Mouse (Mus musculus) forebrain, embryonic 15.5 days (tissue): ENCODE results near the gene Nmur1. TPM values are rescaled to one million over a fixed set of nuclear protein-coding genes. Genes with fewer than 3 reads are reported as not detected.
"Not testable (repeated sequence)": the region's sequence is repeated elsewhere in the genome, so short reads cannot be mapped to it uniquely, and the experiment has no call there.

Experiments
- ATAC-seq: fragments of 200-750 bp; cut with Nextera tagmentation; replicated peaks from 2 replicates; pipeline ENCODE4 v1.8.0; 2017; ENCODE audit warnings: mild to moderate bottlenecking, moderate TSS enrichment, moderate library complexity
- H3K27ac ChIP-seq: fragments of 300-500 bp; sonication (generic); replicated peaks from 2 replicates; pipeline ENCODE4 v1.5.1; 2015; ENCODE audit warnings: mild to moderate bottlenecking, inconsistent platforms
- H3K27me3 ChIP-seq: fragments of 300-500 bp; sonication (generic); 2 replicates; pipeline ENCODE4 v1.6.1; 2015; ENCODE audit warnings: inconsistent platforms
- H3K36me3 ChIP-seq: fragments of 300-500 bp; sonication (generic); 2 replicates; pipeline ENCODE4 v1.6.1; 2015; ENCODE audit warnings: mild to moderate bottlenecking, inconsistent platforms
- H3K4me1 ChIP-seq: fragments of 300-500 bp; sonication (generic); 2 replicates; pipeline ENCODE4 v1.6.1; 2015; ENCODE audit warnings: inconsistent platforms
- H3K4me2 ChIP-seq: fragments of 300-500 bp; sonication (generic); replicated peaks from 2 replicates; pipeline ENCODE4 v1.6.1; 2015; ENCODE audit warnings: mild to moderate bottlenecking, inconsistent platforms
- H3K4me3 ChIP-seq: fragments of 300-500 bp; sonication (generic); 2 replicates; pipeline ENCODE4 v1.5.1; 2015; ENCODE audit warnings: mild to moderate bottlenecking, inconsistent platforms
- H3K9ac ChIP-seq: fragments of 300-500 bp; sonication (generic); replicated peaks from 2 replicates; pipeline ENCODE4 v1.6.1; 2015; ENCODE audit warnings: mild to moderate bottlenecking, inconsistent platforms
- H3K9me3 ChIP-seq: fragments of 300-500 bp; sonication (generic); 2 replicates; pipeline ENCODE4 v1.6.1; 2016; ENCODE audit warnings: inconsistent platforms
- WGBS: fragments of 180-500 bp; shearing (Covaris S2); methylation state at CpG from one replicate; pipeline ENCODE4 v1.1.7; 2015; ENCODE audit warnings: mixed read lengths; 5-methylcytosine and 5-hydroxymethylcytosine counted together
- polyA plus RNA-seq: library from polyadenylated mRNA; unstranded; fragments of >200 nt; fragmentation: Nextera tagmentation; extraction: Ambion mirVana; gene quantifications from 2 replicates; pipeline ENCODE4 v1.2.1, GENCODE M21; 2015

Gene Nmur1
- polyA plus RNA-seq, 1 experiment from 2014 or later = 0.18 TPM

DNA sequence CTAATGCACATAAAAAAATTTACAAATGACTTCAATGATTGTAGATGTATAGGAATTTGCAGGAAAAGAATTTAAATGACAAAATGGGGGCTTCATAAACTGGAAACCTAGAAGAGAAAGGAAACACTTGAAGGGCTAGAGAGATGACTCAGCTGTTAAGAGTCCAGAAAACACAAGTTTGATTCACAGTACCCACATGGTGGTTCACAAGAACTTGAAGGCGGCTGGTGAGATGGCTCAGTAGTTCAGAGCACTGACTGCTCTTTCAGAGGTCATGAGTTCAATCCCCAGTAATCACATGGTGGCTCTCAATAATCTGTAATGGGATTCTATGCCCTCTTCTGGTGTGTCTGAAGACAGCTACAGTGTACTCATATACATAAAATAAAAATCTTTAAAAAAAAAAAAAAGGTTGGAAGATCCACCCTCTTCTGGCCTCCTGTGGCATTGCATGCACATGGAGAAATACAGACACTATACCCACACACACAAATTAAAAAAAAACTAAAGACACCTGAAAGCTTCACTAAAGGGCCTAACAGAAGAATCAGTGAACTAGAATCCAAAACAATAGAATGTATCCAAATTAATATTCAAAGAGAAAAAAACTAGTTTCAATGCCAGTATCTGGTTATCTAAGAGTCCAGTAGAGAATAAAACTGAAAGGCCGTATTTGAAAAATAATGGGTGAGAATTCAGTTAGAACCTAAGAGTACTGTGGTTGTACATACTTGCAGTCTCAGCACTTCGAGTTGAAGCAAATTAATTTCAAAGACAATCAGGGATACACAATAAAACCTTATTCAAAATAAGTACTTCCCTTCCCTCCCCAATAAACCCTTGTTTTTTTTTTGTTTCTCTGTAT, 78.9 kb downstream of the Nmur1 start:
- Histone ChIP-seq H3K27ac (no peak overlapping the region), H3K4me2 (no peak overlapping the region), H3K9ac (no peak overlapping the region), H3K9me3 (no peaks in the 10 kb centered on the region), H3K4me1 (no peaks in the 10 kb centered on the region), H3K36me3 (peaks cover 61% of the 10 kb centered on the region), H3K4me3 (no peak overlapping the region), H3K27me3 (no peaks in the 10 kb centered on the region)
- 85% methylated on average over 3 of the region's 3 CpGs for WGBS
- ATAC-seq = no peak

DNA sequence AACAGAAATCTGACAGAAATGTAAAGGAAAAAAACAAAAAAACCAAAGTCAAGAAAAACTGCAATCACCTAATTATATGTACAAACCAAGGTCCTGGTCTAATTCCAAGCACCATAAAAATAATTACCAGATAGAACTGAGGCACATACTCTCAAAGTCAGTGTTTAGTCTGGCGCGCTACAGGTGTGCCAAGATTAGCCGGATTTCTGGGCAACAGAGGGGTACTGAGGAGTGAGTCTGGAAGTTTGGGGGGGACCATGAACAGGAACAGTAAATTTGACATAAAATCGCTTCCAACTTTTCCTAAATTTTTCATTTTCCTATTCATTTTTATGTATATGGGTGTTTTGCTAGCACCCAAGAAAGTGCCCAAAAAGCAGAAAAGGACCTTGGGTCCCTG, 80.1 kb downstream of the Nmur1 start:
- Histone ChIP-seq H3K9me3 (no peaks in the 10 kb centered on the region), H3K4me3 (no peak overlapping the region), H3K4me2 (no peak overlapping the region), H3K9ac (no peak overlapping the region), H3K27me3 (no peaks in the 10 kb centered on the region), H3K36me3 (peaks cover 50% of the 10 kb centered on the region), H3K4me1 (no peaks in the 10 kb centered on the region), H3K27ac (no peak overlapping the region)
- no peak for ATAC-seq
- 92% methylated on average over 4 of the region's 4 CpGs for WGBS

DNA sequence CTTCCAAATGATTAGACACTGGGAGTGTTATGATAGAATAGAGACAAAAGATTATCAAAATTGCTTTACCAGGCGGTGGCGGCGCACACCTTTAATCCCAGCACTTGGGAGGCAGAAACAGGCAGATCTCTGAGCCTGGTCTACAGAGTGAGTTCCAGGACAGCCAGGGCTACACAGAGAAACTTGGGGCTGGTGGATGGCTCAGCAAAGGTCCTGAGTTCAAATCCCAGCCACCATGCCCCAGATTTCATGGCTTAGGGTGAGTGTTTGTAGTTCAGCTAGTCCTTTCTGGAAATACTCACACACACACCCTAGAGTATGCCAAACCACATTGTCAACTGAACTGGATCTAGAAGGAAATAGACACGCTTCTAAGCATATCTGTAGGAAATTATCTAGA, 81.0 kb downstream of the Nmur1 start:
- WGBS = 91% methylated on average over 4 of the region's 4 CpGs
- no peak overlapping the region for H3K4me3 ChIP-seq
- ATAC-seq = no peak
- H3K9me3 ChIP-seq = no peaks in the 10 kb centered on the region
- no peaks in the 10 kb centered on the region for H3K4me1 ChIP-seq
- no peak overlapping the region for H3K9ac ChIP-seq
- no peak overlapping the region for H3K27ac ChIP-seq
- peaks cover 41% of the 10 kb centered on the region for H3K36me3 ChIP-seq
- no peaks in the 10 kb centered on the region for H3K27me3 ChIP-seq
- no peak overlapping the region for H3K4me2 ChIP-seq

DNA sequence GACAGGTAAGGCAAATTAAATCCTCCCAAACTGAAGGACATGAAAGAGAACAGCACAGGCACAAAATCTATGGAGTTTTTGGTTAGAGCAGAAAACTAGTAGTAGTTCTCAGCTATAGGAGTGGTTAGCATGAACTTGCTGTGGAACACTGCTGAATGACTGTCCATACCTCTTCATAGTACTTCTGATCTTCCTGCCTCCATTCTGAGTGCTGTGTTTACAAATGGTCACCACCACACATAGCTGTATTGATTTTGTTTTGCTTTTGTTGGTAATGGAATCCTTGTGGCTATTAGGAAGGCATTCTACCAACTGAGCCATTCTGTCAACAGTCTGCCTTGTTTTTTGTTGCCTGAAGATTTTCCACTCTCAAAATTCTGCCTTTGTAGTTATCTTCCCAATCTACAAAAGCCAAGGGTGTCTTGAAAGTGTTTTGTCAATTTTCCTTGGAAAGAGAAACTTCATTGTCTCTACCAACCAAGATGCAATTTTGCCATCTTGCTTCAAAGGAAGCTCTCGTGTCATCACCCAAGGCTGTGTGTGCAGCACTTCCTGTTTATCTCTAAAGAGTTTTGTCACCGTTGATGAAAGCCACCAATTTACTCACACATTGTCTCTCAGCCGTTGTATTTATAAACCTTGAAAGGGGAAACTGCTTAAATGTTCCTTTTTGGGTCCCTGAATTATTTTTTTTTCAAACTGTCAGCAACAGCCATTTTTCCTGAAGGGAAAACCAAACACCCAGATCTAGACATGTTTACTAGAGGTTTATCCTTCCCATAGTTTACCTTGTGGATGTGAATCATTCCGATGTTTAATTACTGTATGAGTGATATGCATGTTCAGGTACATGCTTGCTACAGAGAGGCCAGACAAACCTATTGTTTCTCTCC, 81.8 kb downstream of the Nmur1 start:
- no peak for ATAC-seq
- WGBS = 72% methylated on average over 4 of the region's 4 CpGs
- no peaks in the 10 kb centered on the region for H3K27me3 ChIP-seq

DNA sequence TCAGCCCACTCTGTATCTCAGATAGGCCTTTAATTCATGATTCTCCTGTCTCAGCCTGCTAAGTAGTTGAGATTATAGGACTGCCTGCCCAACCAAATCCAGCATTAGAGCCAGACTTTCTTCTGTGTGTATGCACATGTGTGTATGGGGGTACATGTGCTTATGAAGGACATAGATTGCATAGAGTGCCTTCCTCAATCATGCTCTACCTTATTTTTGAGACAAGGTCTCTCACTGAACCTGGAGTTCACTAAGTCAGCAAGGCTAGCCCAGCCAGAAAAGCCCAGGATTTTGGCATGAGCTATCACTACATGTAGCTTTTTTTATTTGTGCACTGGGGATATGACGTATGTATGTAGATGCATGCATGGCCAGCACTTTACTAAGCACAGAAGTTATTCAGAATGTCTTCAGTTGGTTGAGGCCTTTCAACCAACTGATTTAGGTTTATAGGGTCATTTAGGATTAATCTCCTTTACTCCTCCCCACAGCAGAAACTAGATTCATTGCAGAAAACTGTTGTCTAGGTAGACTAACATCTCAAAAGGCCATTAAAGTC, 82.9 kb downstream of the Nmur1 start:
- Histone ChIP-seq H3K27ac (no peak overlapping the region), H3K4me3 (no peak overlapping the region), H3K9me3 (no peaks in the 10 kb centered on the region), H3K4me1 (no peaks in the 10 kb centered on the region), H3K9ac (no peak overlapping the region), H3K27me3 (no peaks in the 10 kb centered on the region), H3K36me3 (peaks cover 22% of the 10 kb centered on the region), H3K4me2 (no peak overlapping the region)
- ATAC-seq = no peak
- WGBS = 93% methylated on average over 1 of the region's 1 CpGs

More for the DNA sequence above, 81.8 kb downstream of the Nmur1 start:
- Histone ChIP-seq H3K4me1 (no peaks in the 10 kb centered on the region), H3K4me2 (no peak overlapping the region), H3K4me3 (no peak overlapping the region), H3K36me3 (peaks cover 32% of the 10 kb centered on the region), H3K27ac (no peak overlapping the region), H3K9ac (no peak overlapping the region), H3K9me3 (no peaks in the 10 kb centered on the region)

DNA sequence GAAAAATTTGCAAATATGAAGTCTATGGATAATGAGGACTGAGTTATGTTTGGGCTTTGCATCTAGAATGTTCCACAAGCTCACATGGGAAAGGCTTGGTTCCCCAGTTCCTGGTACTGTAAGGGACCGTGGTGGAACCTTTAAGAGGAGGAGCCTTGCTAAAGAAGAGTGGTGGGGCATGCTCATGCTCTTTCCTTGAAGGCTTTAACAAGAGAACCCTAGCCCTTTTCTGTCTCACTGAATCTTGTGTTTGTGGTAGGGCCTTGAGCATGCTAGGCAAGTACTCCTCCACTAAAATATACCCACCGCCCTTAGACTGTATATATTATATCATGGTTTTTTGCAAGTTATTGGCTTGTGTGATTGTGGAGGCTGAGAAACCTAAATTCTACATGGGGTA, 83.7 kb downstream of the Nmur1 start:
- WGBS = 87% methylated on average over 2 of the region's 2 CpGs
- Histone ChIP-seq H3K9ac (no peak overlapping the region), H3K27me3 (no peaks in the 10 kb centered on the region), H3K4me1 (no peaks in the 10 kb centered on the region), H3K27ac (no peak overlapping the region), H3K36me3 (peaks cover 14% of the 10 kb centered on the region; the same call in 1 of the 2 replicates), H3K9me3 (no peaks in the 10 kb centered on the region), H3K4me2 (no peak overlapping the region), H3K4me3 (no peak overlapping the region)
- no peak for ATAC-seq

DNA sequence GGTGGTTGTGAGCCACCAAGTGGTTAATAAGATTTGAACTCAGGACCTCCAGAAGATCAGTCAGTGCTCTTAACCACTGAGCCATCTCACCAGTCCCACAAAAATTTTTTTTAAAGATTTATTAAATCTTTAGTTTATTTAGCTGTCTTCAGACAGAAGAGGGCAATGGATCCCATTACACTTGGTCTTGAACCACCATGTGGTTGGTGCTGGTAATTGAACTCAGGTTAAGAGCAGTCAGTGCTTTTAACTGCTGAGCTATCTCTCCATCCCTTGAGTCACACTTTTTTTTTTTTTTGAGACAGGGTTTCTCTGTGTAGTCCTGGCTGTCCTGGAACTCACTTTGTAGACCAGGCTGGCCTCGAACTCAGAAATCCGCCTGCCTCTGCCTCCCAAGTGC, 84.9 kb downstream of the Nmur1 start:
- not testable (repeated sequence) for H3K4me1 ChIP-seq, H3K9me3 ChIP-seq

DNA sequence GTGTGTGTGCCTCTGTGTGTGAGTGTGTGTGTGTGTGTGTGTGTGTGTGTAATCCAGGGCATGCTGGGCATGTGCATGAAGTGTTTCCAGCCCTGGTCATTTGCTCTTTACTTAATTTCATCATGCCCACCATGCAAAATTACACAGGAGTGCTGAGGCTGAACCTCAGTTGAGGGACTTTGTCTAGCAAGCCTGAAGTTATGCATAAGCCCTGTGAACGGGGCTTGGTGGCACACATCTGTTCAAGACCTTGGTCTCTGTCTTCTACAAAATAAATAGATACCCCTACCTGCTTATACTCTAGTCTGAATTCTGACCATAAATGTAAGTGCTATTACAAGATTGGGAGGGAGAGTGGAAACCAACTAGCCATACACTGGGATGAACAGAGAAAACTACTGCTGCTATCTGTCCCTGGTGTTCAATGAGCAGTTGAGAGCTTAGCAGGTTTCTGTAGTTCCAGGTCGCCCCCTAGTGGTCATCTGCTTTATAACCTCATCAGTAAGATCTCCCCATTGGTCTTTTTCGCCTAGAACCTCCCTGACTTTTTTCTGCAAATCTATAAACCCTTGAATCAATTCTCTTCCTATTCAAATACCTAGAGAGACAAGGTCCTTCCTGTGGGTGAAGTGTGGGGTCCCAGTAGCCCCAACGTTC, 86.7 kb downstream of the Nmur1 start:
- no peak overlapping the region for H3K4me3 ChIP-seq
- H3K9ac ChIP-seq = no peak overlapping the region
- WGBS = 29% methylated on average over 4 of the region's 4 CpGs
- no peaks in the 10 kb centered on the region for H3K9me3 ChIP-seq
- no peak overlapping the region for H3K4me2 ChIP-seq
- no peaks in the 10 kb centered on the region for H3K4me1 ChIP-seq
- H3K27ac ChIP-seq = no peak overlapping the region
- peak; percentile 75 for ATAC-seq
- H3K27me3 ChIP-seq = no peaks in the 10 kb centered on the region
- no peaks in the 10 kb centered on the region for H3K36me3 ChIP-seq

More for the DNA sequence above, 84.9 kb downstream of the Nmur1 start:
- not testable (repeated sequence) for H3K9ac ChIP-seq, H3K4me3 ChIP-seq, H3K36me3 ChIP-seq, H3K27ac ChIP-seq, H3K4me2 ChIP-seq, ATAC-seq, H3K27me3 ChIP-seq
- 93% methylated on average over 2 of the region's 2 CpGs for WGBS

DNA sequence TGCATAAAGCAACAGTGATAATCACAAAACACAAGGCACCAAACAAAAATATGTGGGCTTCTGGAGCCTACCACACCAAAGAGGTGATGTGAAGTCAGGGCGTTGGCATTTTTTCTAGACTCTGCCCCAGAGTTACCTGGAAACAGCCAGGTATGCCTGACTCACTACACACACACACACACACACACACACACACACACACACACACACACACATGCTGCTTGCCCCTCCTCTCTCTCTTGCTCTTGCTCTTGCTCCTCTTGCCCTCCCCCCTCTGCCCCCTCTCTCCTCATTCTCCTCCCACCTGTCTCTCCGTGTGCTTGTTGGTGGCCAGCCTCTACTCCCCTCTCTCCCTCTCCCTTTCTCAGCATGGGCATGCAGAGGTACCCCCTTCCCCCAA, 89.7 kb downstream of the Nmur1 start:
- Histone ChIP-seq H3K4me3 (no peak overlapping the region), H3K4me2 (no peak overlapping the region), H3K36me3 (no peaks in the 10 kb centered on the region), H3K9me3 (no peaks in the 10 kb centered on the region), H3K27ac (no peak overlapping the region), H3K4me1 (no peaks in the 10 kb centered on the region), H3K9ac (no peak overlapping the region), H3K27me3 (no peaks in the 10 kb centered on the region)
- ATAC-seq = no peak
- 51% methylated on average over 2 of the region's 2 CpGs for WGBS
